Mouse (Mus musculus) midbrain, embryonic 12.5 days (tissue): ENCODE measurements around the gene Gstt3. TPM values are rescaled to one million over a fixed set of nuclear protein-coding genes. Genes with fewer than 3 reads are reported as not detected.

ENCODE experiments used
- ATAC-seq: fragments of 200-750 bp; cut with Nextera tagmentation; 2 replicates; pipeline ENCODE4 v1.8.0; 2017; ENCODE audit warnings: low read depth, moderate TSS enrichment, moderate library complexity; ENCODE audit not compliant: low FRiP score
- H3K27ac ChIP-seq: fragments of 300-500 bp; sonication (generic); replicated peaks from 2 replicates; pipeline ENCODE4 v1.5.1; 2016; ENCODE audit warnings: mild to moderate bottlenecking
- H3K27me3 ChIP-seq: fragments of 300-500 bp; sonication (generic); 2 replicates; pipeline ENCODE4 v1.6.1; 2016; ENCODE audit warnings: mild to moderate bottlenecking
- H3K36me3 ChIP-seq: fragments of 300-500 bp; sonication (generic); 2 replicates; pipeline ENCODE4 v1.6.1; 2016
- H3K4me1 ChIP-seq: fragments of 300-500 bp; sonication (generic); 2 replicates; pipeline ENCODE4 v1.6.1; 2016
- H3K4me2 ChIP-seq: fragments of 300-500 bp; sonication (generic); replicated peaks from 2 replicates; pipeline ENCODE4 v1.6.1; 2016; ENCODE audit warnings: mild to moderate bottlenecking, moderate library complexity
- H3K4me3 ChIP-seq: fragments of 300-500 bp; sonication (generic); 2 replicates; pipeline ENCODE4 v1.5.1; 2016; ENCODE audit warnings: mild to moderate bottlenecking
- H3K9ac ChIP-seq: fragments of 300-500 bp; sonication (generic); replicated peaks from 2 replicates; pipeline ENCODE4 v1.6.1; 2016; ENCODE audit warnings: mild to moderate bottlenecking, moderate library complexity
- H3K9me3 ChIP-seq: fragments of 300-500 bp; sonication (generic); 2 replicates; pipeline ENCODE4 v1.6.1; 2016; ENCODE audit warnings: mild to moderate bottlenecking
- WGBS: fragments of 180-500 bp; shearing (Covaris S2); methylation state at CpG from one replicate; pipeline ENCODE4 v1.1.7; 2016; 5-methylcytosine and 5-hydroxymethylcytosine counted together
- polyA plus RNA-seq: library from polyadenylated mRNA; unstranded; fragments of >200 nt; fragmentation: Nextera tagmentation; extraction: Ambion mirVana; gene quantifications from 2 replicates; pipeline ENCODE4 v1.2.1, GENCODE M21; 2016

Gstt3 gene
- polyA plus RNA-seq, 1 experiment from 2014 or later: 2.4 TPM

DNA sequence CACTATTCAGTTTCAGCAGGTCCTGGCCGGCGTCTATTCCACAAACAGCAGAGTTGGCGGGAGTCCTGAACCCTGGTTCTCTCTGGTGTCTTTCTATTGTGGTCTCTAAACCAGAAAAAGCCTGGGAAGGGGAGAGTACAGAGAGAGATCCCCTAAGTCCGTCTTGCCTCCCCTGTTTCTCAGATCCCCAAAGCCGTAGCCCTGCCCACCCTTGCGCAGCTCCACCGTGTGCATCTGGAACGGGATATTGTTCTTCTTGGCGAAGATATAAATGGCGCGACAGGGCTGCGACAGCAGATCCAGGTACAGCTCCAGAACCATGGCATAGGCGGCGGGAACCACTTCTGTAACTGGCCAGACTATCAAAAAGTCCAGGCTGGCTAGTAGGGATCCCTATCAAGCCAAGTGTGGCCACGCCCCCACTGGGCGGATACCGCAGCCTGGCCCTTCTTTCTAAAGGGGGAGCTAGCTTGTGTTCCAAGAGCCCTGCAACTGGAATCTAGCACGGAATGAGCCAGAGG lies 17.0 kb upstream of the Gstt3 start, which contains the start of gene Gstt1:
Gene Gstt1, minus strand, starts transcription at position 409 of the 521 bp plus-strand sequence.
- Histone ChIP-seq H3K4me3 (peak within 1 kb of the TSS; percentile 42), H3K27ac (no peak within 1 kb of the TSS), H3K36me3 (no peaks in the 10 kb centered on the region), H3K9ac (peak within 1 kb of the TSS; percentile 51), H3K4me2 (peak within 1 kb of the TSS; percentile 71), H3K27me3 (peaks cover 21% of the 10 kb centered on the region), H3K4me1 (peaks cover 4% of the 10 kb centered on the region; the same call in 1 of the 2 replicates), H3K9me3 (no peaks in the 10 kb centered on the region)
- WGBS: 4% methylated on average over 18 of the region's 18 CpGs
- ATAC-seq: no peak

DNA sequence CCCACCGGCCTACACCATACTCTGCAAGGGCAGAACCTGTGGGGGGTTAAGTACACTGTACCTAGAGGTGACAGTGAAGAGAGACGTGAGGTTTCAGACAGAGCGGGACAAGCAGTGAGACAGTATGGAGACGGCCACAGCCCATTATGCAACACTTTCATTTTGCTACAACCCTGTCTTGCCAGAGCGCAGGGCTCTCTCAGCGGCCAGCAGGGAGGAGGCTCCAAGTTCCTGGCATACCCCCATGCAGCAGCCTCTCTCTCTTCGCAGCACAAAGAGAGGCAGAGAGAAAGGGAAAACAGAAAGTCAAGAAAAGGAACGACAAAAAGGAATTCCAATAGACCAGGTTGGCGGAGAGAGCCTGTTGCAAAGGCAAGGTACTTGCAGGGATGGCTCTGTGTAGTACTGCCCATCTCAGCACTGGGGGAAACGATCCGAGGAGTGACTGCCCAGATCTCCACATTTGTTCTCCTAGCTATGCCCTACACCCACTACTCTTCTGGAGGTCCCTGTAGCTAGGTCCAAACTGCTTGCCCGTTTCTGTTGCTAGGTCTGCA lies 16.5 kb upstream of the Gstt3 start:
- peak overlapping the region; percentile 42 for H3K4me3 ChIP-seq
- no peak overlapping the region for H3K27ac ChIP-seq
- H3K4me2 ChIP-seq: peak overlapping the region; percentile 71
- peak overlapping the region; percentile 51 for H3K9ac ChIP-seq
- peaks cover 21% of the 10 kb centered on the region for H3K27me3 ChIP-seq
- 1% methylated on average over 12 of the region's 12 CpGs for WGBS
- no peaks in the 10 kb centered on the region for H3K9me3 ChIP-seq
- ATAC-seq: 0 out of 2 replicates have a peak, but pooled peaks have one; percentile 66
- peaks cover 4% of the 10 kb centered on the region; the same call in 1 of the 2 replicates for H3K4me1 ChIP-seq
- H3K36me3 ChIP-seq: no peaks in the 10 kb centered on the region

DNA sequence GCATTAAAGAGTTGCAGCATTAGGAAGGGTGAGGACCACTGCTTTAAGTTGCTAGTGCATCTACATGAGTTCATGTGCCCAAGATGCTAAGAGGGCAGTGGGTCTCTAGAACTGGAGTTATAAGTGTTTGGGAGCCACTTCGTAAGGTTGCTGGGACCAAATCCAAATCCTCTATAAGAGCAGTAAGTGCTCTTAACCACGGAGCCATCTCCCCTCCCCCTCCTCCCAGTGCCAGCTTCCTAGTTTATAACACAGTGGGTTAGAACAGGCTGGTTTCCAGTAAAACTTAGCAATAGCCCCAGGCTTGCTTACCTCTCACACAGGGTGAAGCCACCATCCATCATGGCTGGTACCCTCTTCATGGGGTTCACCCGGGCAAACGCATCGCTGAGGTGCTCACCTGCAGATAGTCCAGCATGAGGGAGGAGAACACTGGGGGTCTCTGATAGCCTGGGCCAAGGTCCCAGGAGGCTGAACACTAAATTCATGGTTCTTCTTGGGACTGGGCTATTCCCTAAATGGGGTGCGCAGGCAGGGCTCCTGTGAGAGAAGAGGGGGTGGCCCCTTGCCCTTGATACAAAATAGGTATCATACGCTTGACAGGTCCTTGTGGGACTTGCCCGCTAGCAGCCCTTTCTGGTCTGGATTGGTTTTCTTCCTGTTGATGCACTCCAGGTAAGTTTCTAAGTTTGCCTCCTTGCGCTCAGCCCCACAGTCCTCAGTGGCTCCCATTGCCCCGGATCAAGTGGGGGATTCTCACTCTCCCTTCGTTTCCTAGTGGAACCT lies 15.7 kb upstream of the Gstt3 start:
- WGBS: 45% methylated on average over 11 of the region's 11 CpGs
- H3K9me3 ChIP-seq: no peaks in the 10 kb centered on the region

DNA sequence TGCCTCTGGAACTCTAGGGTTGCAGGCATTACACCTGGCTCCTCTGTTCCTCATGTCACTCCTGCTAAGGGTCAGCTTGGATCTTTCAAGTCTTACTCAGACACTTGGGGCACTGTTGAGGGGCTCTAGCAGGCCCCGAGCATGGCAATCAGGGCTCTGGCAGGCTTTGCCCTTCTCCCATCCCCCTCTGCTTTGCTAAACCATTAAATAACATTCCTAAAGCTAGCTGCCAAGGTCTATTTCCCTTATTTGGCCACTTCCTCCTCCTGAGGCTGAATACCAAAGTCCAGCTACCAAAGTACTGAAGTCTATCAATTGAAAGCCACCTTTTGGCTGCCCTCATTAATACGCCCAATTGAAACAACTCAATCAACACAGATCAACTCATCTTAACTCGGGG lies 13.7 kb upstream of the Gstt3 start:
- Histone ChIP-seq H3K9ac (no peak overlapping the region), H3K27ac (no peak overlapping the region), H3K36me3 (no peaks in the 10 kb centered on the region), H3K4me3 (no peak overlapping the region), H3K4me2 (no peak overlapping the region), H3K27me3 (peaks cover 21% of the 10 kb centered on the region), H3K4me1 (peaks cover 4% of the 10 kb centered on the region; the same call in 1 of the 2 replicates), H3K9me3 (no peaks in the 10 kb centered on the region)
- WGBS: 30% methylated on average over 3 of the region's 3 CpGs
- no peak for ATAC-seq

More for the DNA sequence above, 15.7 kb upstream of the Gstt3 start:
- Histone ChIP-seq H3K9ac (peak overlapping the region; percentile 51; the same call in 1 of the 2 replicates), H3K27me3 (peaks cover 21% of the 10 kb centered on the region), H3K4me3 (peak overlapping the region; percentile 42), H3K4me2 (peak overlapping the region; percentile 71), H3K36me3 (no peaks in the 10 kb centered on the region), H3K27ac (no peak overlapping the region), H3K4me1 (peaks cover 4% of the 10 kb centered on the region; the same call in 1 of the 2 replicates)
- ATAC-seq: no peak

DNA sequence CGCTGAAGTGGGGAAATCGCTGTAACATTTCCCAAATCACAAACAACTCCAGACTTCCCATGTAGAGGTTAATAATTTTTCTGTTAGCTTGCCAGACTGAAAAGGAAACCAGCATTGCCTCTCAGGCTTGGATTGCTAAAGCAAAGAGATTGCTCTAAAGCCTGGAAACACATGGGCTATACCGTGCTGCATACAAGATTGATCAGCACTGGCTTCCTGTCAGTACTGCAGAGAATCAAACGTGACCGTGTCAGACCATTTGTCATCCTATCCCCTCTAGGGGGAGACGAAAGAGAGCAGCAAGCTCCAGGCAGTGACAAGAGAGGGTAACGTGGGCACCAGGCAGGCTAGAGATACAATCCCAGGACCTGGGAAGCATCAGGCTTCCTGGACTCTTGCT lies 9.6 kb upstream of the Gstt3 start:
- H3K4me1 ChIP-seq: peaks cover 4% of the 10 kb centered on the region; the same call in 1 of the 2 replicates
- no peak overlapping the region for H3K27ac ChIP-seq
- H3K27me3 ChIP-seq: peaks cover 9% of the 10 kb centered on the region; the same call in 1 of the 2 replicates
- no peak for ATAC-seq
- H3K4me3 ChIP-seq: no peak overlapping the region
- 25% methylated on average over 7 of the region's 7 CpGs for WGBS
- H3K4me2 ChIP-seq: no peak overlapping the region
- H3K9me3 ChIP-seq: no peaks in the 10 kb centered on the region
- H3K36me3 ChIP-seq: no peaks in the 10 kb centered on the region
- H3K9ac ChIP-seq: no peak overlapping the region

DNA sequence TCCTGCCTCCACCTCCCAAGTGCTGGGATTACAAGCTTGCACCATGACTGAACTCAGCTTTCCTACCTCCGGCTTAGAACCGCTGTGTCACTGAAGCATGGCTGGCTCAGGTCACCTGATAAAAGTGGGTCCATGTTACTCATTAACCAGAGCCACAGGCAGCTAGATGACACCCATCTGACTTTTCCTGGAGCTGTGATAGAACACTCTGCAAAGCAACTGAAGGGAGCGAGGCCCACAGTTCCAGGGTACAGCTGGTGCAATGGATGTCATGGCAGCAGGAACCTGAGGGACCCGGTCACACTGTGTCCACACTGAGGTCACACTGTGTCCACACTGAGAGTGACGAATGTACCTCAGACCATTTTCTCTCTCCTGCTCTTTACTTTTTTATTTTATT lies 8.6 kb upstream of the Gstt3 start:
- ATAC-seq: no peak
- H3K4me3 ChIP-seq: no peak overlapping the region
- no peak overlapping the region for H3K4me2 ChIP-seq
- WGBS: 93% methylated on average over 5 of the region's 5 CpGs
- H3K4me1 ChIP-seq: peaks cover 3% of the 10 kb centered on the region; the same call in 1 of the 2 replicates
- no peaks in the 10 kb centered on the region for H3K9me3 ChIP-seq
- H3K36me3 ChIP-seq: no peaks in the 10 kb centered on the region
- H3K27ac ChIP-seq: no peak overlapping the region
- H3K27me3 ChIP-seq: peaks cover 3% of the 10 kb centered on the region; the same call in 1 of the 2 replicates
- no peak overlapping the region for H3K9ac ChIP-seq

DNA sequence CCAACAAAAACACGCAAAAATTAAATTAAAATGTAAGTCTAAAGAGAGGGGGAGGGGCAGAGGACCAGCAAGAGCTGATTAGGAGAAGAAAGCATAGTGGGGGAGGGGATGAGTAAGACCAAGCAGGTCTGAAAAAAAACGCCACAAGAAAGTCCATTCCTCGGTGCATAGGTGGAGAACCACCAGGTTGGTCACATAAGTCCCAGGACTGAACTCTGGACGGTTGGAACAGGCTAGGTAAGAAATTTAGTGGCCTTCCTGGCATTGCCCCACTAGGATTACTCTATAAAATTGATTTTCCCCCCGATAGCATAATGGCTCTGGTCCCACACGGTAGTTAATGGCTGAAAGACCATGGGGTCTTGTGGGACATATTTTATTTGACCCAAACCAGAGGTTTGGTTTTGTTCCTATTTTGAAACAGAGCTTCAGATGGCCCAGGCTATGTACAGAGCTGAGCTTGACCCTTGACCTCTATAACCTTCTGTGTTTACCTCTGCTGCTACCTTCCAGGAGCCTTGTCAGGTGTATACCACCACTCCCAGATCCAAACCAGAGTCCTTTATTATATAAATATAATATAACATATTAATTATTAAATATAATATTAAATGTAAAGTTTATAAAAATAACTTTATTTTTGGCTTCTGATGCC lies 8.0 kb upstream of the Gstt3 start:
- WGBS: 74% methylated on average over 6 of the region's 6 CpGs
- no peak for ATAC-seq

DNA sequence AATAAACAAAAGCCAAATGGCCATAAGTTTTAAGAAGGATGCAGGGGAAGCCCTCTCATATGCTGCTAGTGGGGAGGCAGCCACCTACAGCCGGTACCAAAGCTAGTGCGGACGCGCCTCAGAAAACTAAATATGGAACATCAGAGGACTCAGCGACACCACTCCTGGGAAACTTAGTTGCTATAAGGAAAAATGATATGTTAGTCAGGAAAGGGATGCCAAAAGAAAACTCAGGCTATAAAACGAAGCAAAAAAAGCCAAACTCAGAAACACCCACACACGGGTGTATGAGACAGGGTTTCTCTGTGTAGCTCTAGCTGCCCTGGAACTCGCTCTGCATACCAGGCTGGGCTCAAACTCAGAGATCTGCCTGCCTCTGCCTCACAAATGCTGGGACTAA lies 7.1 kb upstream of the Gstt3 start:
- Histone ChIP-seq H3K27me3 (0 out of 2 replicates have a peak, but pooled peaks cover 4% of the 10 kb centered on the region), H3K36me3 (no peaks in the 10 kb centered on the region), H3K4me2 (no peak overlapping the region), H3K9ac (no peak overlapping the region), H3K4me1 (no peaks in the 10 kb centered on the region), H3K27ac (no peak overlapping the region), H3K9me3 (no peaks in the 10 kb centered on the region), H3K4me3 (no peak overlapping the region)
- ATAC-seq: no peak
- WGBS: 94% methylated on average over 8 of the region's 8 CpGs

More for the DNA sequence above, 8.0 kb upstream of the Gstt3 start:
- Histone ChIP-seq H3K4me2 (no peak overlapping the region), H3K27me3 (peaks cover 3% of the 10 kb centered on the region; the same call in 1 of the 2 replicates), H3K36me3 (no peaks in the 10 kb centered on the region), H3K9me3 (no peaks in the 10 kb centered on the region), H3K27ac (no peak overlapping the region), H3K9ac (no peak overlapping the region), H3K4me3 (no peak overlapping the region), H3K4me1 (no peaks in the 10 kb centered on the region)

DNA sequence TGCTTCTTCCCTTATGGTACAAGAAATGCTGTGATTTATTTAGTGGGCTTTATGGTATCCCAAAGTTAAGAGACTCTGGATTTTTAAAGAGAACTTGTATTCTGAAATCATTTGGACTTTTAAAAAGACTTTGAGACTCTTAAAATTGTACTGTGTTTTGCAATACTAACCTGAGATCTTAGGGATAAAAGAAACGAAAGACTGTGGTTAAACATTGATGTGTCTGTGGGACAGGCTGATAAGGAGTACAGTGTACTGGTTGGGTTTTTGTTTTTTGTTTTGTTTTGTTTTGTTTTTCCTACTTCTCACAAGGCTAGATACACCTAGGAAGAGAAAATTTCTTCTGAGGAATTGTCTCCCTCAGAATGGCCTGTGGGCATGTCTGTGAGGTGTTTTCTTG lies 4.2 kb upstream of the Gstt3 start:
- Histone ChIP-seq H3K27me3 (peaks cover 28% of the 10 kb centered on the region), H3K9ac (no peak overlapping the region), H3K4me2 (no peak overlapping the region), H3K4me3 (no peak overlapping the region), H3K9me3 (no peaks in the 10 kb centered on the region), H3K4me1 (peaks cover 9% of the 10 kb centered on the region), H3K36me3 (no peaks in the 10 kb centered on the region), H3K27ac (no peak overlapping the region)
- WGBS: 74% methylated on average over 1 of the region's 1 CpGs
- ATAC-seq: no peak

DNA sequence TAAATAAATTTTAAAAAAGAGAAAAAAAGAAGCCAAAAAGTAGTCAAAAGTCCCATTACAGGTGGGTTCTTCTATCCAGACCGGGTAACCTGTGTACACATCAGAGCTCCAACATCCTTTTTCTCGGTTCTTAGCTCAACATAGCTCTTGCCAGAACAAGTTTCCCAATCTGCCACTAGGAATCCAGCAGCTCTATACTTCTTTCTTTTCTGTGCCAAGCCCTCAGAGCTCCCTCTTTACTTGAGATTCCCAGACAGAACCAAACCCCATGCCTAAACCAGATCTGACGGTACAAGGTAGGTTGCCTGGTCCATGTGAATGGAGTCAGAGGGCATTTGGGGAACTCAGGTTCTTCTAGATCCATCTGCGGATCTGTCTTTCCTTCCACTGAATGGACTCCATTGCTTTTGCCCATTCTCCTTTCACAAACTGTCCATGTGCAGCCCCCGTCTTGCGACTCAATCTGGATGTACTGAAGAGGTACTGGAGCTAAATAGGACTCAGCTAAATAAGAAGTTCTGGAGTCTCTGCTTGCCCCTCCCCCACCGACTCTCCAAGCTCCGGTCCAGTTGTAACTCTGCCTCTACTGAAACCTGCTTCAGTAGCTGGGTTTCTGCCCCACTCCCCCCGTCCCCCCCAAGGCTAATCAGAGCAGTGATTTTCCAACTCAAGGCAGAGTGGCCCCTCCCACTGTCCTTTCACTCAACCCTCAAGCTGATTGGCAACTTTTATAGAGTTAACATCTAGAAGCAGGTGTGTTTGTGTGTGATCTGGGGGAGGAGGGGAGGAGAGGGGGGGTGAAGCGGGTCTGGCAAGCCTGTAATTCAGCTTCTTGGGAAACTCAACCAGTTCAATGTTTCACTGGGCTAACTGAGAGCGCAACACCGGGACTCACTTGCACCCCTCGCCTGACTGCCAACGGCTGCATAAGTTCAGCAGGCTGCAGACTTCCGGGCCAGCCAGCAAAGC lies 1.7 kb downstream of the Gstt3 start:
- no peak overlapping the region for H3K4me3 ChIP-seq
- peaks cover 17% of the 10 kb centered on the region for H3K4me1 ChIP-seq
- 41% methylated on average over 15 of the region's 15 CpGs for WGBS
- no peak overlapping the region for H3K27ac ChIP-seq
- H3K9me3 ChIP-seq: 0 out of 2 replicates have a peak, but pooled peaks cover 2% of the 10 kb centered on the region
- H3K27me3 ChIP-seq: peaks cover 66% of the 10 kb centered on the region
- H3K4me2 ChIP-seq: no peak overlapping the region
- H3K9ac ChIP-seq: no peak overlapping the region
- ATAC-seq: no peak
- no peaks in the 10 kb centered on the region for H3K36me3 ChIP-seq

DNA sequence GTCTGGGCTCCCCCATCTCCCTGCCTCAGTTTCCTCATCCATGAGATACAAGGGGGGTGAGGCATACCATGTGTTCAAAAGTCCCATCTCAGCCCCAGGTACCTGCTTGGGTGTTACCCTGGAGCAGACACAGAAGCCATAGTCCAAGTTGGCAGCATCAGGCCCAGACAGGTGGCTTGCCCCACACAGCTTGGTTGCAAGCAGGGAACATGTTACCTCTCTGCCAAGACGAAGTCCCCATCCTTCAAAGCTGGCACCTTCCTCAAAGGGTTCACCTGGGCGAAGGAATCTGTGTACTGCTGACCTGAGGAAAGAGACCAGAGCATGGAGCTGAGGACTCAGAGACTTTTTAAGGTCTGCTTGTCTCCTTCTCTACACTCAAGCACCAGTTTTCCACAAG lies 3.3 kb downstream of the Gstt3 start:
- Histone ChIP-seq H3K36me3 (no peaks in the 10 kb centered on the region), H3K9ac (no peak overlapping the region), H3K27me3 (peaks cover 63% of the 10 kb centered on the region), H3K4me3 (no peak overlapping the region), H3K4me1 (peaks cover 17% of the 10 kb centered on the region), H3K27ac (no peak overlapping the region), H3K4me2 (no peak overlapping the region), H3K9me3 (0 out of 2 replicates have a peak, but pooled peaks cover 2% of the 10 kb centered on the region)
- 74% methylated on average over 2 of the region's 2 CpGs for WGBS
- ATAC-seq: no peak
